Mouse (Mus musculus) heart, embryonic 16.5 days (tissue): ENCODE measurements around the gene Dennd1b. TPM values are rescaled to one million over a fixed set of nuclear protein-coding genes. Genes with fewer than 3 reads are reported as not detected.

Source experiments
- ATAC-seq: fragments of 200-750 bp; cut with Nextera tagmentation; replicated peaks from 2 replicates; pipeline ENCODE4 v1.8.0; 2017; ENCODE audit warnings: moderate number of reproducible peaks; ENCODE audit not compliant: insufficient read depth, low FRiP score; ENCODE audit errors: extremely low read depth
- H3K27ac ChIP-seq: fragments of 300-500 bp; sonication (generic); 2 replicates; pipeline ENCODE4 v1.5.1; 2014; ENCODE audit warnings: mild to moderate bottlenecking, low read length, control low read depth, moderate library complexity
- H3K27me3 ChIP-seq: fragments of 300-500 bp; sonication (generic); 2 replicates; pipeline ENCODE4 v1.6.1; 2014; ENCODE audit warnings: low read length, mixed read lengths; ENCODE audit not compliant: control insufficient read depth, insufficient read depth
- H3K36me3 ChIP-seq: fragments of 300-500 bp; sonication (generic); 2 replicates; pipeline ENCODE4 v1.6.1; 2014; ENCODE audit not compliant: control insufficient read depth, insufficient read depth
- H3K4me1 ChIP-seq: fragments of 300-500 bp; sonication (generic); 2 replicates; pipeline ENCODE4 v1.6.1; 2014; ENCODE audit warnings: low read length, mixed read lengths; ENCODE audit not compliant: control insufficient read depth, insufficient read depth
- H3K4me2 ChIP-seq: fragments of 300-500 bp; sonication (generic); 2 replicates; pipeline ENCODE4 v1.6.1; 2014; ENCODE audit warnings: low read depth, mild to moderate bottlenecking, control low read depth, low read length
- H3K4me3 ChIP-seq: fragments of 300-500 bp; sonication (generic); 2 replicates; pipeline ENCODE4 v1.5.1; 2014; ENCODE audit warnings: mild to moderate bottlenecking, control low read depth, low read length
- H3K9ac ChIP-seq: fragments of 300-500 bp; sonication (generic); 2 replicates; pipeline ENCODE4 v1.6.1; 2014; ENCODE audit warnings: low read length, control low read depth
- H3K9me3 ChIP-seq: fragments of 300-500 bp; sonication (generic); replicated peaks from 2 replicates; pipeline ENCODE4 v1.6.1; 2016; ENCODE audit warnings: low read length; ENCODE audit not compliant: control insufficient read depth
- WGBS: fragments of 180-500 bp; shearing (Covaris S2); extraction: QIAGEN DNeasy Blood & Tissue Kit; methylation state at CpG from one replicate; pipeline ENCODE4 v1.1.7; 2014; 5-methylcytosine and 5-hydroxymethylcytosine counted together
- polyA plus RNA-seq: library from polyadenylated mRNA; unstranded; fragments of >200 nt; fragmentation: Nextera tagmentation; extraction: Ambion mirVana; gene quantifications from 2 replicates; pipeline ENCODE4 v1.2.1, GENCODE M21; 2015

Dennd1b gene
- polyA plus RNA-seq, 1 experiment from 2014 or later = 10.0 TPM

DNA sequence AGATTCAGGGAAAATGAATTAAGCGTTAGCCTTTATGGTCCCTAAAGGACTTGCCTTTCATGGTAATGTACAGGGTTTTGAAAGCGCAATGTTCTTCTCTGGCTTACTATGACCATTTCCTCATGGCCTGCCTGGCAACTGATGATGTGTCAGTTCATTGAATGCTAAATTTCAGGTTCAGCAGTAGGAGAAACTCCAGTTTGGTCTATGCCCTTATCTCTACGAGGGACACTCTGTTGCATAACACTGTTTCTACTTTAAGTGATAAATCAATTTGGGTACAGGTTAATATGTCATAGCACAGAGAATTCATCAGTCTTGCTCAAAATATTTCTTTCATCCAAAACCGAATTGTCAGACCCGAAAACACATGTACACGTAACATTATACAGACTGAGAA lies 133.1 kb downstream of the Dennd1b start:
- H3K4me2 ChIP-seq = no peak overlapping the region
- ATAC-seq = no peak
- no peak overlapping the region for H3K4me3 ChIP-seq
- H3K36me3 ChIP-seq = no peaks in the 10 kb centered on the region
- H3K9me3 ChIP-seq = no peaks in the 10 kb centered on the region
- 92% methylated on average over 6 of the region's 6 CpGs for WGBS
- H3K4me1 ChIP-seq = no peaks in the 10 kb centered on the region
- no peaks in the 10 kb centered on the region for H3K27me3 ChIP-seq
- no peak overlapping the region for H3K27ac ChIP-seq
- H3K9ac ChIP-seq = no peak overlapping the region

DNA sequence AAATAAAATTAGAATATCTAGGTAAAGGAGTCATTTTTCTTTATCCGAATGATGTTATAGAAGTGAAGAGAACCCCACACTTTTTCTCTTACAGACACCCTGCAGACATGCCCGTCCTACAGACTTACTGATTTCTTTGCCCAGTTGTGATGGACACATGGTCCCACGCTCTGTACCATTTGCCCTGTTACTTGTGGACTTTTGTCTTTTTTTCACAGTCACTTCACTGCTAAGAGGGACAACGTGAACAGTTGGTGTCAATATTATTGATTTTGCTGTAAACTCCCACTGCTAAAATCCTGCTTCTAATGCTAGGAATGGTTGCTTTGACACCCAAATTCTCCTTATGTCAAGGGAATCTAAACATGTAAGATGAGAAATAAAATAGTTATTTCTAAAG lies 134.9 kb downstream of the Dennd1b start:
- H3K27ac ChIP-seq = no peak overlapping the region
- H3K27me3 ChIP-seq = no peaks in the 10 kb centered on the region
- no peak for ATAC-seq
- WGBS = 86% methylated on average over 4 of the region's 4 CpGs
- no peak overlapping the region for H3K9ac ChIP-seq
- H3K9me3 ChIP-seq = no peaks in the 10 kb centered on the region
- H3K4me3 ChIP-seq = no peak overlapping the region
- no peak overlapping the region for H3K4me2 ChIP-seq
- H3K36me3 ChIP-seq = peaks cover 10% of the 10 kb centered on the region
- no peaks in the 10 kb centered on the region for H3K4me1 ChIP-seq

GRCm38 (mm10) chr1:139101725-139102124 lies 138.5 kb downstream of the Dennd1b start:
- H3K4me1 ChIP-seq = no peaks in the 10 kb centered on the region
- WGBS = 66% methylated on average over 9 of the region's 9 CpGs
- ATAC-seq = no peak
- no peaks in the 10 kb centered on the region for H3K9me3 ChIP-seq
- H3K36me3 ChIP-seq = peaks cover 27% of the 10 kb centered on the region
- no peak overlapping the region for H3K27ac ChIP-seq
- H3K4me3 ChIP-seq = no peak overlapping the region
- H3K9ac ChIP-seq = no peak overlapping the region
- H3K4me2 ChIP-seq = no peak overlapping the region
- no peaks in the 10 kb centered on the region for H3K27me3 ChIP-seq

DNA sequence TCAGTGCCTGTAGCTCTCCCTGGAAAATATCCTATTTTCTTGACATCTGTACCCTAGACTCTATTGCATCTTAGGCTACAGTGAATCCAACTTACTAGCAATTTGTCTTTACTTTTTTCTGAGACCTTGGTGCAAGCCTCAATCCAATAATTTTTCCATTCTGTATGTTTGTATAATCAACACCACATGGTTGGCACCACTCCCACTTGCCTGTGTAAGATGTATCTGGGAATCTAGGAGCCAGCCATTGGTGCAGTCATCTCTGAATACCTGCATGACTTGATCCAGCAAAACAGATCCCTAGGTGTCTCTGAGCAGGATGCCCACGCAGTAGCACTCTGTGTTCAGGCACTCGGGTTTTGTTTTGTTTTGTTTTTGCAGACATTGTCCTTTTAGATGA lies 145.0 kb downstream of the Dennd1b start:
- H3K27me3 ChIP-seq = no peaks in the 10 kb centered on the region
- no peak overlapping the region for H3K4me3 ChIP-seq
- H3K4me2 ChIP-seq = no peak overlapping the region
- no peaks in the 10 kb centered on the region for H3K4me1 ChIP-seq
- no peak overlapping the region for H3K27ac ChIP-seq
- no peak overlapping the region for H3K9ac ChIP-seq
- no peaks in the 10 kb centered on the region for H3K9me3 ChIP-seq
- no peak for ATAC-seq
- WGBS = 80% methylated on average over 2 of the region's 2 CpGs
- H3K36me3 ChIP-seq = peaks cover 21% of the 10 kb centered on the region

DNA sequence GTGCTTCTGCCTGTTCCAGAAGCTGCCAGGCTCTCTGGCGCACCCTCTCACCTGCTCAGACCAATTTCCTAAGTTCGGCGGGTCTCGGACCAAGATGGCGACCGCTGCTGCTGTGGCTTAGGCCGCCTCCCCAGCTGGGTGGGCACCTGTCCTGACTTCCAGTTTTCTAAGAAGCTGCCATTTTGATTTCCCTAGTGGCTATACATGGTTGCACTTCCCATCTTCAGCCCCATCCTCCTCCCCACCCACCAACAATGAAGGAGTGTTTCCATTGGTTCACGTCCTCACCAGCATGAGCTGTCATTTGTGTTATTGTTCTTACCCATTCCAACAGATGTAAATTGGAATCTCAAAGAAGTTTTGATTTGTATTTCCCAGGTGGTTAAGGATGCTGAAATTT lies 159.4 kb downstream of the Dennd1b start:
- Histone ChIP-seq H3K4me2 (no peak overlapping the region), H3K9me3 (no peaks in the 10 kb centered on the region), H3K4me1 (0 out of 2 replicates have a peak, but pooled peaks cover 3% of the 10 kb centered on the region), H3K36me3 (no peaks in the 10 kb centered on the region; the same call in 1 of the 2 replicates), H3K4me3 (no peak overlapping the region), H3K27me3 (no peaks in the 10 kb centered on the region), H3K27ac (no peak overlapping the region), H3K9ac (no peak overlapping the region)
- WGBS = 90% methylated on average over 8 of the region's 8 CpGs
- no peak for ATAC-seq

GRCm38 (mm10) chr1:139139644-139140043 lies 176.4 kb downstream of the Dennd1b start:
- Histone ChIP-seq H3K36me3 (peaks cover 8% of the 10 kb centered on the region), H3K9me3 (no peaks in the 10 kb centered on the region), H3K9ac (no peak overlapping the region), H3K4me1 (no peaks in the 10 kb centered on the region), H3K27ac (no peak overlapping the region), H3K27me3 (no peaks in the 10 kb centered on the region), H3K4me2 (no peak overlapping the region), H3K4me3 (no peak overlapping the region)
- no peak for ATAC-seq
- 54% methylated on average over 1 of the region's 1 CpGs for WGBS

DNA sequence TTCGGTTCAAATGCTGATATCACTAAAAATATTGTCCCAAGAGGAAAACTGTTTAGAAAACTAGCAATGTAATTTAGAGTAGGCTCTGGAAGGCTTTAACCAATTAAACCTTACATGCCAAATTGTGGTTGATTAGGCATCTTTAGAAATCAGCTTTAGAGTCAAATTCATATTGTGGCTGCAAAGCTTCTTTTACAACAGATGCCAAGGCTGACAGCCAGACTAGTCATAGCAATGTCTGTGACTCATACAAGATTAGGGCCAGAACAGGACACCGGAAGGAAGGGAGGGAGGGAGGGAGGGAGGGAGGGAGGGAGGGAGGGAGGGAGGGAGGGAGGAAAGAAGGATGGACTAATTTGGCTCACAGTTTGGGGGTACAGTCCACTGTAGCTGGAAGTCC lies 182.3 kb downstream of the Dennd1b start:
- ATAC-seq = no peak

DNA sequence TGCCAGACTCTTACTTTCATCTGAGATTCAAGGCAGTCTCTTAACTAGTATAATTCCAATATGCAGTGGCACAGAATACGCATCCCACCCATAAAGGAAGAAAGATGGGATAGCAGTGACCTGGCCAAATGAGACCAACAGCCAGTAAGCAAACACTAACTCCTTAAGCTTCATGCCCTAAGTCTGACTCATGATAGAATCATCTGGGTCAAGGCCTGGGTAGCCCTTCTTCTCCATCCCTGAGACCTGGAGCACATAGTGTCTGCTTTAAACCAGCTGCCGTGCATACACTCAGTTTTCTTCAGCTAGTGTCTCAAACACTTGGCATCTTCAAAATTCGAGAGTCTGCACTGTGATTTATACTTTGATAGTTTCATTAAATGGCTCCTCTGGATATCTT lies 183.1 kb downstream of the Dennd1b start:
- H3K9me3 ChIP-seq = no peaks in the 10 kb centered on the region
- H3K4me3 ChIP-seq = no peak overlapping the region
- H3K4me1 ChIP-seq = no peaks in the 10 kb centered on the region
- peaks cover 18% of the 10 kb centered on the region for H3K36me3 ChIP-seq
- no peak overlapping the region for H3K27ac ChIP-seq
- ATAC-seq = no peak
- WGBS = 88% methylated on average over 3 of the region's 3 CpGs
- H3K27me3 ChIP-seq = no peaks in the 10 kb centered on the region
- H3K9ac ChIP-seq = no peak overlapping the region
- no peak overlapping the region for H3K4me2 ChIP-seq

More for the DNA sequence above, 182.3 kb downstream of the Dennd1b start:
- no peak overlapping the region for H3K4me2 ChIP-seq
- no peaks in the 10 kb centered on the region for H3K9me3 ChIP-seq
- no peak overlapping the region for H3K9ac ChIP-seq
- H3K27ac ChIP-seq = no peak overlapping the region
- H3K4me3 ChIP-seq = no peak overlapping the region
- 66% methylated on average over 2 of the region's 2 CpGs for WGBS
- no peaks in the 10 kb centered on the region for H3K27me3 ChIP-seq
- H3K4me1 ChIP-seq = no peaks in the 10 kb centered on the region
- H3K36me3 ChIP-seq = peaks cover 18% of the 10 kb centered on the region

DNA sequence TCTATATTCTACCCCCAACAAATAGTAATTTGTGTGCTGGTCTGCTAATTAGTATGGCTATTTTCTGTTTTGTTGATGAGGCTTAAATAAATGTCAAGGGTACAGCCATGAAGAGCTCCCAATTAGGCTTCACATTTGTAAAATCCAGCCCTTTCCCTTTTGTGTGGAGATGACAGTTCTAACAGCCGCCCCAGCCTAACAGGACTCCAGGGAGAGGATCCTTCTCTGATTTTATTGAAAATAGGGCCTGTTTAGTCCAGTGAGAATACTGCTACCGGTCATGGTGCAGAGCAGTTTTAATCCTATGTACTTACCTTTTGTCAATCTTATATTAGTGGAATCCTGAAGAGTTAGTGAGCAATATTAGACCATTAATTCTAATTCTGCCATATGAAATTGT lies 189.8 kb downstream of the Dennd1b start:
- Histone ChIP-seq H3K4me2 (no peak overlapping the region), H3K9ac (no peak overlapping the region), H3K4me1 (no peaks in the 10 kb centered on the region), H3K36me3 (no peaks in the 10 kb centered on the region), H3K27ac (no peak overlapping the region), H3K27me3 (no peaks in the 10 kb centered on the region), H3K4me3 (no peak overlapping the region), H3K9me3 (no peaks in the 10 kb centered on the region)
- no peak for ATAC-seq
- WGBS = 89% methylated on average over 2 of the region's 2 CpGs

GRCm38 (mm10) chr1:139153493-139153892 lies 190.3 kb downstream of the Dennd1b start:
- 51% methylated on average over 6 of the region's 6 CpGs for WGBS
- H3K9ac ChIP-seq = no peak overlapping the region
- H3K9me3 ChIP-seq = no peaks in the 10 kb centered on the region
- H3K27ac ChIP-seq = no peak overlapping the region
- ATAC-seq = no peak
- H3K4me3 ChIP-seq = no peak overlapping the region
- no peaks in the 10 kb centered on the region for H3K27me3 ChIP-seq
- H3K4me1 ChIP-seq = no peaks in the 10 kb centered on the region
- no peaks in the 10 kb centered on the region for H3K36me3 ChIP-seq
- H3K4me2 ChIP-seq = no peak overlapping the region
